Mouse (Mus musculus) right cerebral cortex, postnatal 25 days (tissue): Measurements from ENCODE around the gene Tcam1.

Source experiments
- DNase-seq: peaks from one replicate; pipeline ENCODE4 v3.0.0; 2022

Gene Tcam1

GRCm38 (mm10) chr11:106274374-106274773 lies 2.1 kb upstream of the Tcam1 start:
- no peak for DNase-seq

- DNase-seq = no peak
These were observed 1.5 kb upstream of the Tcam1 start for GRCm38 (mm10) chr11:106274971-106275411.

- no peak for DNase-seq
These were observed 6.0 kb downstream of the Tcam1 start for GRCm38 (mm10) chr11:106282452-106282851.

- no peak for DNase-seq
These were observed 6.9 kb downstream of the Tcam1 start for GRCm38 (mm10) chr11:106283371-106283770.

GRCm38 (mm10) chr11:106284126-106284525 lies 7.7 kb downstream of the Tcam1 start:
- no peak for DNase-seq

GRCm38 (mm10) chr11:106286206-106286605 lies 9.7 kb downstream of the Tcam1 start:
- no peak for DNase-seq

- DNase-seq = no peak
These were observed 10.5 kb downstream of the Tcam1 start for GRCm38 (mm10) chr11:106286987-106287386.

GRCm38 (mm10) chr11:106289369-106289768 lies 12.9 kb downstream of the Tcam1 start:
- no peak for DNase-seq

- DNase-seq = no peak
These were observed 13.9 kb downstream of the Tcam1 start for GRCm38 (mm10) chr11:106290376-106290775.

- no peak for DNase-seq
These were observed 15.4 kb downstream of the Tcam1 start for GRCm38 (mm10) chr11:106291861-106292260.

GRCm38 (mm10) chr11:106301765-106302164 lies 25.3 kb downstream of the Tcam1 start, which contains the start of gene Gh:
Gene Gh (minus strand): TSS chr11:106301865.
- no peak for DNase-seq

GRCm38 (mm10) chr11:106302634-106303033 lies 26.2 kb downstream of the Tcam1 start:
- no peak for DNase-seq

GRCm38 (mm10) chr11:106305348-106306064 lies 29.0 kb downstream of the Tcam1 start:
- DNase-seq = no peak

- no peak for DNase-seq
These were observed 29.6 kb downstream of the Tcam1 start for GRCm38 (mm10) chr11:106306065-106306385.

- no peak for DNase-seq
These were observed 30.3 kb downstream of the Tcam1 start for GRCm38 (mm10) chr11:106306758-106307157.

GRCm38 (mm10) chr11:106307432-106307831 lies 31.0 kb downstream of the Tcam1 start:
- no peak for DNase-seq

GRCm38 (mm10) chr11:106308162-106308561 lies 31.7 kb downstream of the Tcam1 start:
- no peak for DNase-seq

GRCm38 (mm10) chr11:106310123-106310522 lies 33.7 kb downstream of the Tcam1 start:
- DNase-seq = no peak

- no peak for DNase-seq
These were observed 37.1 kb downstream of the Tcam1 start for GRCm38 (mm10) chr11:106313533-106313932.

- DNase-seq = no peak
These were observed 37.9 kb downstream of the Tcam1 start, which contains the start of gene Cd79b for GRCm38 (mm10) chr11:106314333-106314812. Gene Cd79b (minus strand): TSS chr11:106314762.

- no peak for DNase-seq
These were observed 39.9 kb downstream of the Tcam1 start for GRCm38 (mm10) chr11:106316416-106316815.

GRCm38 (mm10) chr11:106317801-106318200 lies 41.3 kb downstream of the Tcam1 start:
- no peak for DNase-seq

GRCm38 (mm10) chr11:106318406-106319366 lies 42.2 kb downstream of the Tcam1 start:
- peak; percentile 26 for DNase-seq

- no peak for DNase-seq
These were observed 48.4 kb downstream of the Tcam1 start for GRCm38 (mm10) chr11:106324858-106325257.
